Mouse (Mus musculus): ENCODE measurements around the gene Tes. TPM values are rescaled to one million over a fixed set of nuclear protein-coding genes. Genes with fewer than 3 reads are reported as not detected.

Gene Tes
- polyA plus RNA-seq, 1 experiment = 2.1 TPM

DNA sequence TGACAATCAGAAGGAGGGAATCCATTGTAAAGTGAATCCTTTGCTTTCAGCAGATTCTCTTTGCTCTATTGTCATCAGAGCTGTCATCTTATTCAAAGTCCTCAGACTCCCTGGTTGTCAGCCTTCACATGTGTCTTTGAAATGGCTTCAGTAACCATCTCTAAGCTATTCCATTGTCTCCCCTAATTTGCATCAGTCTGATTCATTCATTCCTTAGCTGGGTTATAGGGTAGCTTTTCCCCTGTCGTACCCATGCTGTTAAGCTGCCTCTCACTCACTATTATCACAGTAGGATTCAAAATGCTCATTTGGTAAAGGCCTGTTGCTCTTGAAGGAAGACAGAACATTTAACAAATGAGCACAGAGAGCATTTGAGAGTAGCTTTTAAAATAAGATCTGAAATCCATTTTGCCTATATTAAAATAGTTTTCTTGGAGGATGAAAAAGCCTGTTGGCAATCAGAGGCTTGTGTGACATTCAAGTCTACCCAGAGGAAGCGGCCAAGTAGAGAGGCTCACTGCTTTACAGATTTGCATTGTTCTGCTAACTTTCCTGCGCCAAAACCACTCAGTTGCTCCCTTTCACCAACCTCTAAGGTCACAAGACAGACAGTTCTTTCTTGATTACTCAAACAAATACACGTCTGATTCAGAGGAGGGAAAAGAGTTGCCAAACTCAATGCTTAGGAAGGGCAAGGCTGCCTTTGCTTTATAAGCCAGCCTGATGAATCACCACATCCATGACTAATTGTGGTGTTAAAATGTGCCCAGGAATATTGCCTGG is 77.8 kb downstream of the Tes start:
- no peak for TF ChIP-seq CTCF (IDR thresholded peaks at IDR 0.05; ENCODE audit: borderline replicate concordance, insufficient read depth, low read depth, low read length)
- no peak for TF ChIP-seq POLR2A (IDR thresholded peaks at IDR 0.05; ENCODE audit: borderline replicate concordance, insufficient read depth, low read length)
- Histone ChIP-seq H3K4me3 (replicated peaks; ENCODE audit: insufficient read depth, low read depth, low read length) (no peak overlapping the region), H3K4me1 (ENCODE audit: control insufficient read depth, insufficient read depth, low read length) (no peaks in the 10 kb centered on the region), H3K27ac (ENCODE audit: insufficient read depth, low read length) (no peak overlapping the region), H3K27me3 (ENCODE audit: control insufficient read depth, insufficient read depth, low read length) (no peaks in the 10 kb centered on the region)
- DNase-seq = no peak
- WGBS = 24% methylated on average over 4 of the region's 4 CpGs

DNA sequence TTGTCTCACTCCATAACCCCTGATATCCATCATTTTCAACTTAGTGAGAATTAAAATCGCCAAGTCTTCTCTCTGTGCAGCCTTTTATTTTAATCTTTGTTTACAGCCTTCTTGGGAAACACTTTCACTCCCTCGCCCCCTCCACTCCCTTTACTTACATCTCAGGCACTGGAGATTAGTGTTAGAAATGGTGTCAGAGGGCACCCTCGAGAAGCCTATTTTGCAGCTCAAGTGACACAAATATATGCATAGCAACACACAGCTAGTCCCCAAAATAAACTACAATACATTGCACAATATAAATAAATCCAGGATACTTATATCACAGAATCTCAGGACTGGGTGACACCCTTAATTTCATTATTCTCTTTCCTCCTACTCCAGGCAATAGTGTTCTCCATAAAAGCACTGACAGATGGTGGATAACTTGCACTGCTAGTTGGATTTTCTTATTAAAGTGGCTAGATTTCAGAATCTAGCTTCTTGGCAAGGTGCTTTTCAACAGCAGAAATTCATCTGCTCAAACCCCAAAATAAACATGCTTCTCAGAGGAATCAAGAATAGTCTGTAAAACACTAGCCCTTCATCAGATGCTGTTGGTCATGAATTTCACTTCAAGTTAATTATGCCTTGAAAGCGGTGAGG is 86.2 kb downstream of the Tes start:
- WGBS = 85% methylated on average over 4 of the region's 4 CpGs
- TF ChIP-seq CTCF (IDR thresholded peaks at IDR 0.05; ENCODE audit: borderline replicate concordance, insufficient read depth, low read depth, low read length) (no peak), POLR2A (IDR thresholded peaks at IDR 0.05; ENCODE audit: borderline replicate concordance, insufficient read depth, low read length) (no peak)
- DNase-seq = no peak
- no peaks in the 10 kb centered on the region for H3K27me3 ChIP-seq (ENCODE audit: control insufficient read depth, insufficient read depth, low read length)
- H3K4me1 ChIP-seq (ENCODE audit: control insufficient read depth, insufficient read depth, low read length) = no peaks in the 10 kb centered on the region
- H3K4me3 ChIP-seq (replicated peaks; ENCODE audit: insufficient read depth, low read depth, low read length) = no peak overlapping the region
- H3K27ac ChIP-seq (ENCODE audit: insufficient read depth, low read length) = no peak overlapping the region

DNA sequence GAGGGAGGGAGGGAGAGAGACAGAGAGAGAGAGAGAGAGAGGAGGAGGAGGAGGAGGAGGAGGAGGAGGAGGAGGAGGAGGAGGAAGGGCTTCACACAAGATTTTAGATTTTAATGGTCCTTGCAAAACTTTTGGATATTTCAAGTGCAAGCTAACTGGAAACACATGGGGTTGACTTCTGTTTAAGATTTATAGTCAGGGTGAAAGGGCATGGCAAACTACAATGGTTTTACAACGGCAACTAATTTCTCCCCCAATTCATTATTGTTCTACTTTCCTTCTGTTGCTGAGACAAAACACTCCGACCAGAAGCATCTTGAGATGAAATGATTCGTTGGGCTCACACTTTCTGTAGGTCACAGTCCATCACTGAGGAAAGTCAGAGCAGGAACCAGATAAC is 87.6 kb downstream of the Tes start:
- H3K4me1 ChIP-seq (ENCODE audit: control insufficient read depth, insufficient read depth, low read length) = no peaks in the 10 kb centered on the region
- TF ChIP-seq POLR2A (IDR thresholded peaks at IDR 0.05; ENCODE audit: borderline replicate concordance, insufficient read depth, low read length) (no peak), CTCF (IDR thresholded peaks at IDR 0.05; ENCODE audit: borderline replicate concordance, insufficient read depth, low read depth, low read length) (no peak)
- H3K27ac ChIP-seq (ENCODE audit: insufficient read depth, low read length) = no peak overlapping the region
- no peak for DNase-seq
- 67% methylated on average over 3 of the region's 3 CpGs for WGBS
- no peaks in the 10 kb centered on the region for H3K27me3 ChIP-seq (ENCODE audit: control insufficient read depth, insufficient read depth, low read length)
- H3K4me3 ChIP-seq (replicated peaks; ENCODE audit: insufficient read depth, low read depth, low read length) = no peak overlapping the region

Other genes starting within 250 kb of the Tes start
- gene Tfec, start 166.7 kb upstream of the Tes start, polyA plus RNA-seq (2012; rRNA removed) = 0.14 TPM in 1 of 2 replicates, not detected in the other
- 10.9 and 11.0 TPM in 2 replicates for gene Cav2, start 216.0 kb downstream of the Tes start, polyA plus RNA-seq (2012; rRNA removed)
- gene Cav1, start 241.2 kb downstream of the Tes start, polyA plus RNA-seq (2012; rRNA removed) = 15.4 and 19.0 TPM in 2 replicates